Mouse (Mus musculus): ENCODE measurements around the gene Ube2k.

- TF ChIP-seq EP300 (IDR thresholded peaks at IDR 0.05; ENCODE audit: low read length) = no peak
- no peak for TF ChIP-seq CTCF (conservative IDR thresholded peaks at IDR 0.05 in 1 of 2, IDR thresholded peaks at IDR 0.05 in 1 of 2; ENCODE audit: low read depth in 2 of 2, low read length in 2 of 2)
- no peak for TF ChIP-seq MAZ (IDR thresholded peaks at IDR 0.05; ENCODE audit: low read depth, low read length)
- TF ChIP-seq MAX (IDR thresholded peaks at IDR 0.05; ENCODE audit: low read length) = no peak
- no peak for TF ChIP-seq MAFK (IDR thresholded peaks at IDR 0.05; ENCODE audit: insufficient replicate concordance, low read length)
- no peak for TF ChIP-seq ZKSCAN1 (IDR thresholded peaks at IDR 0.05; ENCODE audit: borderline replicate concordance, low read depth, low read length)
- no peak for TF ChIP-seq POLR2A (IDR thresholded peaks at IDR 0.05; ENCODE audit: low read depth, low read length)
- TF ChIP-seq ELF1 (IDR thresholded peaks at IDR 0.05; ENCODE audit: low read depth, low read length) = no peak
- no peak for TF ChIP-seq USF1 (IDR thresholded peaks at IDR 0.05; ENCODE audit: low read depth, low read length)
Measured at GRCm38 (mm10) chr5:65488725-65489124, 48.3 kb upstream of the Ube2k start.
